Mouse (Mus musculus) G1E (cell line): ENCODE data around the gene Lamc2.

ENCODE experiments used
- CTCF ChIP-seq: IDR thresholded peaks from 2 replicates; pipeline ENCODE4 v1.5.1; 2012; ENCODE audit warnings: low read depth, low read length, inconsistent platforms, mixed read lengths
- GATA1 ChIP-seq: IDR thresholded peaks from 2 replicates; pipeline ENCODE4 v1.6.1; 2012; ENCODE audit warnings: borderline replicate concordance, low read length, inconsistent platforms, mixed read lengths
- GATA2 ChIP-seq: IDR thresholded peaks from 2 replicates; pipeline ENCODE4 v1.6.1; 2012; ENCODE audit warnings: low read depth, low read length, inconsistent platforms, borderline replicate concordance

GRCm38 (mm10) chr1:153136647-153137046, 49.6 kb downstream of the Lamc2 start:
- TF ChIP-seq GATA1, result no peak
- TF ChIP-seq GATA2, result no peak
- TF ChIP-seq CTCF, result no peak
